Mouse (Mus musculus): ENCODE measurements at regions not wholly inside any gene's neighbourhood (a gene's known extent, or its start where the extent isn't known, plus 50 kb on each side); places are given as distances from the start of the nearest gene placed in this dataset.

GRCm38 (mm10) chr1:35694775-35695591, 373.2 kb upstream of the Hs6st1 start:
- TF ChIP-seq POLR2A (IDR thresholded peaks at IDR 0.05; ENCODE audit: control insufficient read depth, extremely low read depth, insufficient read depth, low read length, poor library complexity) (no peak), CTCF (IDR thresholded peaks at IDR 0.05; ENCODE audit: borderline replicate concordance, control insufficient read depth, extremely low read depth, insufficient read depth, low read length, poor library complexity) (no peak)
- no peak for DNase-seq
- 86% methylated on average over 15 of the region's 15 CpGs for WGBS

DNA sequence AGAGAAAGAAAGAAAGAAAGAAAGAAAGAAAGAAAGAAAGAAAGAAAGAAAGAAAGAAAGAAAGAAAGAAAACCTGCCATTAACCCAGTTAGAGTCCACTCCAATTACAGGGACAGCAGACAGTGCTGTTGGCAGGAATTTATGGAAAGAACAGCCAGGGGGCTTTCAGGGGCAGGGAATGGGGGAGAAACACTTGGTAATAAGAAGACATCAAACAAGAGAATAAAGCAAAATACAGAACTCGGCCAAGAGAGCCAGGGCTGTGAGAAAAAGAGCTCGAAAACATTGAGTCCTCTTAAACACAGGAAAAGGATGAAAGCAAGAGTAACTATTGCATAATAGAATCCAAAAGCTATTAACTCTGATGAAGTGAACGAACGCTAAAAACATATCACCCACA, 371.0 kb upstream of the Hs6st1 start:
- WGBS: 34% methylated on average over 4 of the region's 4 CpGs
- no peak for DNase-seq
- Histone ChIP-seq H3K27ac (ENCODE audit: control insufficient read depth, insufficient read depth, low read length) (no peak overlapping the region), H3K27me3 (ENCODE audit: control insufficient read depth, insufficient read depth, low read length) (no peaks in the 10 kb centered on the region), H3K4me1 (replicated peaks; ENCODE audit: control insufficient read depth, insufficient read depth, low read length) (0 out of 2 replicates have a peak, but pooled peaks cover 3% of the 10 kb centered on the region), H3K36me3 (ENCODE audit: control insufficient read depth, insufficient read depth, low read length) (no peaks in the 10 kb centered on the region), H3K4me3 (ENCODE audit: control insufficient read depth, insufficient read depth, low read length) (no peak overlapping the region)
- no peak for TF ChIP-seq POLR2A (IDR thresholded peaks at IDR 0.05; ENCODE audit: control insufficient read depth, extremely low read depth, insufficient read depth, low read length, poor library complexity)
- TF ChIP-seq CTCF (IDR thresholded peaks at IDR 0.05; ENCODE audit: borderline replicate concordance, control insufficient read depth, extremely low read depth, insufficient read depth, low read length, poor library complexity): no peak

More at GRCm38 (mm10) chr1:35694775-35695591, 373.2 kb upstream of the Hs6st1 start:
- Histone ChIP-seq H3K27ac (ENCODE audit: control insufficient read depth, insufficient read depth, low read length) (no peak overlapping the region), H3K36me3 (ENCODE audit: control insufficient read depth, insufficient read depth, low read length) (no peaks in the 10 kb centered on the region), H3K4me3 (ENCODE audit: control insufficient read depth, insufficient read depth, low read length) (no peak overlapping the region), H3K4me1 (replicated peaks; ENCODE audit: control insufficient read depth, insufficient read depth, low read length) (0 out of 2 replicates have a peak, but pooled peaks cover 3% of the 10 kb centered on the region), H3K27me3 (ENCODE audit: control insufficient read depth, insufficient read depth, low read length) (no peaks in the 10 kb centered on the region)

GRCm38 (mm10) chr1:35697834-35698500, 370.2 kb upstream of the Hs6st1 start:
- no peak overlapping the region for H3K27ac ChIP-seq (ENCODE audit: control insufficient read depth, insufficient read depth, low read length)
- H3K4me3 ChIP-seq (ENCODE audit: control insufficient read depth, insufficient read depth, low read length): no peak overlapping the region
- WGBS: 40% methylated on average over 10 of the region's 10 CpGs
- no peaks in the 10 kb centered on the region for H3K36me3 ChIP-seq (ENCODE audit: control insufficient read depth, insufficient read depth, low read length)
- DNase-seq: no peak
- no peaks in the 10 kb centered on the region for H3K27me3 ChIP-seq (ENCODE audit: control insufficient read depth, insufficient read depth, low read length)
- TF ChIP-seq CTCF (IDR thresholded peaks at IDR 0.05; ENCODE audit: borderline replicate concordance, control insufficient read depth, extremely low read depth, insufficient read depth, low read length, poor library complexity) (no peak), POLR2A (IDR thresholded peaks at IDR 0.05; ENCODE audit: control insufficient read depth, extremely low read depth, insufficient read depth, low read length, poor library complexity) (no peak)
- 0 out of 2 replicates have a peak, but pooled peaks cover 3% of the 10 kb centered on the region for H3K4me1 ChIP-seq (replicated peaks; ENCODE audit: control insufficient read depth, insufficient read depth, low read length)

DNA sequence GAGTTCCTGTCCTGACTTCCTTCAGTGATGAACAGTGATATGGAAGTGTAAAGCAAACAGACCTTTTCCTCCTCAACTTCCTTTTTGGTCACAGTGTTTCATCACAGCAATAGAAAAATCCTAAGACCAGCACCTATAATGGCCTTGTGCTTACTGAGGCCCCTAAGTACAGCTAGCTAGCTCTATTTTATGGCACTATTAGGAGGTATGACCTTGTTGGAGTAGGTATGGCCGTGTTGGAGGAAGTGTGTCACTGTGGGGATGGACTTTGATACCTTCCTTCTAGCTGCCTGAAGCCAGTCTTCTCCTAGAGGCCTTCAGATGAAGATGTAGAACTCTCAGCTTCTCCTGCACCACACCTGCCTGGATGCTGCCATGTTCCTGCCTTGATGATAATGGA, 365.6 kb upstream of the Hs6st1 start:
- no peaks in the 10 kb centered on the region for H3K27me3 ChIP-seq (ENCODE audit: control insufficient read depth, insufficient read depth, low read length)
- H3K4me3 ChIP-seq (ENCODE audit: control insufficient read depth, insufficient read depth, low read length): no peak overlapping the region
- no peak for DNase-seq
- no peak for TF ChIP-seq POLR2A (IDR thresholded peaks at IDR 0.05; ENCODE audit: control insufficient read depth, extremely low read depth, insufficient read depth, low read length, poor library complexity)
- no peak for TF ChIP-seq CTCF (IDR thresholded peaks at IDR 0.05; ENCODE audit: borderline replicate concordance, control insufficient read depth, extremely low read depth, insufficient read depth, low read length, poor library complexity)
- H3K27ac ChIP-seq (ENCODE audit: control insufficient read depth, insufficient read depth, low read length): no peak overlapping the region
- H3K4me1 ChIP-seq (replicated peaks; ENCODE audit: control insufficient read depth, insufficient read depth, low read length): no peaks in the 10 kb centered on the region
- no peaks in the 10 kb centered on the region for H3K36me3 ChIP-seq (ENCODE audit: control insufficient read depth, insufficient read depth, low read length)
- 59% methylated on average over 1 of the region's 1 CpGs for WGBS

- WGBS: 91% methylated on average over 6 of the region's 6 CpGs
- no peaks in the 10 kb centered on the region for H3K36me3 ChIP-seq (ENCODE audit: control insufficient read depth, insufficient read depth, low read length)
- TF ChIP-seq CTCF (IDR thresholded peaks at IDR 0.05; ENCODE audit: borderline replicate concordance, control insufficient read depth, extremely low read depth, insufficient read depth, low read length, poor library complexity) (no peak), POLR2A (IDR thresholded peaks at IDR 0.05; ENCODE audit: control insufficient read depth, extremely low read depth, insufficient read depth, low read length, poor library complexity) (no peak)
- DNase-seq: no peak
- no peaks in the 10 kb centered on the region for H3K4me1 ChIP-seq (replicated peaks; ENCODE audit: control insufficient read depth, insufficient read depth, low read length)
- H3K27ac ChIP-seq (ENCODE audit: control insufficient read depth, insufficient read depth, low read length): no peak overlapping the region
- no peak overlapping the region for H3K4me3 ChIP-seq (ENCODE audit: control insufficient read depth, insufficient read depth, low read length)
- H3K27me3 ChIP-seq (ENCODE audit: control insufficient read depth, insufficient read depth, low read length): no peaks in the 10 kb centered on the region
Observed at GRCm38 (mm10) chr1:35706336-35706735, 361.9 kb upstream of the Hs6st1 start.

DNA sequence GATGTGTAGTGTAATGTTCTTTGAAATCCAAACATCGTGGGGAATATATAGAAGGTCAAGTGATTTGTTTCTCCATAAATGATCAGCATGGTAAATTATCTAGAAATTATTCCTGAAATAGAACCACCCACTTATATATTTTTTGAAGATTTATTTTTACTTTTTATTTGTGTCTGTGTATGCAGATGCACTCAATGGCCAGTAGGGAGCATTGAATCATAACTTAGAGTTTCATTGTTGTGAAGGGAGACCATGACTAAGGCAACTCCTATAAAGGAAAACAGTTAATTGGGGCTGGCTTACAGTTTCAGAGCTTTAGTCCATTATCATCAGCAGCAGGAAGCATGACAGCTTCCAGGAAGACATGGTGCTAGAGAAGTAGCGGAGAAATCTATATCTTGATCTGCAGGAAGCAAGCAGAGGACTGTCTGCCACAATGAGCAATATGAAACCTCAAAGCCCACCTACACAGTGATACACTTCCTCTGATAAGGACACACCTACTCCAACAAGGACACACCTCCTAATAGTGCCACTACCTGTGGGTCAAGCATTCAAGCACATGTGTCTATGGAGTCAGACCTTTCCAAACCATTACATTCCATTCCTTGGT, 359.9 kb upstream of the Hs6st1 start:
- Histone ChIP-seq H3K4me1 (replicated peaks; ENCODE audit: control insufficient read depth, insufficient read depth, low read length) (no peaks in the 10 kb centered on the region), H3K4me3 (ENCODE audit: control insufficient read depth, insufficient read depth, low read length) (no peak overlapping the region), H3K27me3 (ENCODE audit: control insufficient read depth, insufficient read depth, low read length) (no peaks in the 10 kb centered on the region), H3K27ac (ENCODE audit: control insufficient read depth, insufficient read depth, low read length) (no peak overlapping the region), H3K36me3 (ENCODE audit: control insufficient read depth, insufficient read depth, low read length) (no peaks in the 10 kb centered on the region)
- TF ChIP-seq CTCF (IDR thresholded peaks at IDR 0.05; ENCODE audit: borderline replicate concordance, control insufficient read depth, extremely low read depth, insufficient read depth, low read length, poor library complexity) (no peak), POLR2A (IDR thresholded peaks at IDR 0.05; ENCODE audit: control insufficient read depth, extremely low read depth, insufficient read depth, low read length, poor library complexity) (no peak)
- no peak for DNase-seq
- 73% methylated on average over 2 of the region's 2 CpGs for WGBS
